Mouse (Mus musculus) limb, embryonic 11.5 days (tissue): Measurements from ENCODE around the gene Ninj2. TPM values are rescaled to one million over a fixed set of nuclear protein-coding genes. Genes with fewer than 3 reads are reported as not detected.

Experiments
- ATAC-seq: fragments of 200-750 bp; cut with Nextera tagmentation; 2 replicates; pipeline ENCODE4 v1.8.0; 2017; ENCODE audit warnings: low read depth; ENCODE audit not compliant: insufficient number of reproducible peaks, low FRiP score, low TSS enrichment
- DNase-seq: peaks from one replicate; pipeline ENCODE4 v3.0.0-alpha.2; 2015; ENCODE audit warnings: low spot score
- H3K27ac ChIP-seq: fragments of 300-500 bp; sonication (generic); replicated peaks from 2 replicates; pipeline ENCODE4 v1.5.1; 2014; ENCODE audit warnings: low read depth, mild to moderate bottlenecking, low read length
- H3K27me3 ChIP-seq: fragments of 300-500 bp; sonication (generic); 2 replicates; pipeline ENCODE4 v1.6.1; 2014; ENCODE audit warnings: mild to moderate bottlenecking, low read length, mixed read lengths; ENCODE audit not compliant: control insufficient read depth, insufficient read depth
- H3K36me3 ChIP-seq: fragments of 300-500 bp; sonication (generic); 2 replicates; pipeline ENCODE4 v1.6.1; 2014; ENCODE audit warnings: mild to moderate bottlenecking, low read length, moderate library complexity, mixed read lengths; ENCODE audit not compliant: control insufficient read depth, insufficient read depth
- H3K4me1 ChIP-seq: fragments of 300-500 bp; sonication (generic); 2 replicates; pipeline ENCODE4 v1.6.1; 2014; ENCODE audit warnings: low read length, mixed read lengths; ENCODE audit not compliant: control insufficient read depth, insufficient read depth
- H3K4me2 ChIP-seq: fragments of 300-500 bp; sonication (generic); 2 replicates; pipeline ENCODE4 v1.6.1; 2014; ENCODE audit warnings: low read depth, mild to moderate bottlenecking, moderate library complexity; ENCODE audit not compliant: severe bottlenecking
- H3K4me3 ChIP-seq: fragments of 300-500 bp; sonication (generic); 2 replicates; pipeline ENCODE4 v1.5.1; 2014; ENCODE audit warnings: low read depth, low read length
- H3K9ac ChIP-seq: fragments of 300-500 bp; sonication (generic); 2 replicates; pipeline ENCODE4 v1.6.1; 2014; ENCODE audit warnings: mild to moderate bottlenecking, low read length
- H3K9me3 ChIP-seq: fragments of 300-500 bp; sonication (generic); 2 replicates; pipeline ENCODE4 v1.6.1; 2016; ENCODE audit warnings: low read length; ENCODE audit not compliant: control insufficient read depth
- WGBS: fragments of 180-500 bp; shearing (Covaris S2); extraction: QIAGEN DNeasy Blood & Tissue Kit; methylation state at CpG from one replicate; pipeline ENCODE4 v1.1.7; 2014; 5-methylcytosine and 5-hydroxymethylcytosine counted together
- polyA plus RNA-seq: library from polyadenylated mRNA; unstranded; fragments of >200 nt; fragmentation: Nextera tagmentation; extraction: Ambion mirVana; gene quantifications from 2 replicates; pipeline ENCODE4 v1.2.1, GENCODE M21; 2014

Gene Ninj2
- polyA plus RNA-seq, 1 experiment from 2014 or later: not detected

DNA sequence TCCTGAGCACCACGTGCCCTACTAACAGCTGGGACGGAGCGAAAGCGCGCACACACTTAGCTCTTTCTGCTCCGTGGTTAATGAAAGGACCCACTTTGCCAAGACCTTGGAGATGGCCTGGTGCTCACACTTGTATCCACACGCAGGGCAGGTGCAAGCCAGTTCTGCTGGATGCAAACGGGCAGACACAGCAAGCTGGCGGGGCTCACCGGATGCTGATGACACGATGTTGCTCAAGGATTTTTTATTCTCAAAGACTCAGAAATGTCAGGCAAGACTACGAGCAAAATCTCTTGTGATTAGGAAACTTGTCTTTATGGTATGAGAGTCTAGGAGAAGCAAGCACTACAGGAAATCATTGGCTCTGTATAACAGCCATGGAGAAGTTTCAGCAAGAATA, 148.3 kb downstream of the Ninj2 start:
- no peak for DNase-seq
- Histone ChIP-seq H3K4me1 (no peaks in the 10 kb centered on the region), H3K27ac (no peak overlapping the region), H3K9me3 (no peaks in the 10 kb centered on the region), H3K4me2 (no peak overlapping the region), H3K27me3 (no peaks in the 10 kb centered on the region), H3K4me3 (no peak overlapping the region), H3K9ac (no peak overlapping the region), H3K36me3 (no peaks in the 10 kb centered on the region)
- no peak for ATAC-seq
- 89% methylated on average over 12 of the region's 12 CpGs for WGBS

DNA sequence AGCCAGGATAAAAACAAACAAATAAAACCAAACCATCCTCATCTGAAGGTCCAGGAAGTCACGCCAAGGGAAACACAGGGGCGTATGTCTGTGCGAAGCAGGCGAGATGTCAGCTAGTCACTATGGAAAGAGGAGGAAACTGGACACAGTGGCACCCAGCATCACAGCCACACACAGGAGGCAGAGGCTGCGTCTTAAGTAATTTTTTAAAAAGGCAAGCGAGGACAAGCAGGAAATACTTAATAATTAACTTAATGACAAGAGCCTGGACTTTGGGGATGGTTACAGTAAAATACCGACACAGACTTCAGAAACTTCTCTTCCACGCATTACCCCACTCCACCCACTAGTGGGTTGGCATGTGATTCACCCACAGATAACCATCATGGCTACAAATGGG, 149.4 kb downstream of the Ninj2 start:
- no peak for ATAC-seq
- no peak overlapping the region for H3K27ac ChIP-seq

DNA sequence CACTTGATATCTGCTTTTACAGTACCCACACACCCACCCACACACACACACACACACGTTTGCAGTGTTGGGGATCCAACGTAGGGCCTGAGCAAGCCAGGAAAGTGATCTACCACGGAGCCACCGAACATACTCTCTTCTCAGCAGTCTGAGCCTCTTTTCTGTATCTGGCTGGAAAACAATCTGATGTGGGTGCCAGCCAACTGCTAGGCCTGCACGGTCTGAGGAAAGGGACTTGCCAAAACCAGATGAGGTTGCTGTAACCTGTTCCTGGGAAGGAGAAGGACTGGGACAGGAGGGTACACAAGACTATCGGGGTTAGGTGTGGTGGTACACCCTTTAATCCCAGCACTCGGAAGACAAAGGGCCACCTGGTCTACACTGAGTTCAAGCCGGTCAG, 150.1 kb downstream of the Ninj2 start:
- no peak overlapping the region for H3K4me3 ChIP-seq
- WGBS: 83% methylated on average over 8 of the region's 8 CpGs
- no peaks in the 10 kb centered on the region for H3K36me3 ChIP-seq
- ATAC-seq (no peak), DNase-seq (no peak)
- H3K9ac ChIP-seq: no peak overlapping the region
- H3K27ac ChIP-seq: no peak overlapping the region
- H3K9me3 ChIP-seq: no peaks in the 10 kb centered on the region
- no peaks in the 10 kb centered on the region for H3K27me3 ChIP-seq
- H3K4me1 ChIP-seq: no peaks in the 10 kb centered on the region
- H3K4me2 ChIP-seq: no peak overlapping the region

More for the DNA sequence above, 149.4 kb downstream of the Ninj2 start:
- H3K9me3 ChIP-seq: no peaks in the 10 kb centered on the region
- H3K27me3 ChIP-seq: no peaks in the 10 kb centered on the region
- H3K9ac ChIP-seq: no peak overlapping the region
- no peaks in the 10 kb centered on the region for H3K36me3 ChIP-seq
- no peaks in the 10 kb centered on the region for H3K4me1 ChIP-seq
- 87% methylated on average over 8 of the region's 8 CpGs for WGBS
- no peak overlapping the region for H3K4me3 ChIP-seq
- DNase-seq: no peak
- H3K4me2 ChIP-seq: no peak overlapping the region

DNA sequence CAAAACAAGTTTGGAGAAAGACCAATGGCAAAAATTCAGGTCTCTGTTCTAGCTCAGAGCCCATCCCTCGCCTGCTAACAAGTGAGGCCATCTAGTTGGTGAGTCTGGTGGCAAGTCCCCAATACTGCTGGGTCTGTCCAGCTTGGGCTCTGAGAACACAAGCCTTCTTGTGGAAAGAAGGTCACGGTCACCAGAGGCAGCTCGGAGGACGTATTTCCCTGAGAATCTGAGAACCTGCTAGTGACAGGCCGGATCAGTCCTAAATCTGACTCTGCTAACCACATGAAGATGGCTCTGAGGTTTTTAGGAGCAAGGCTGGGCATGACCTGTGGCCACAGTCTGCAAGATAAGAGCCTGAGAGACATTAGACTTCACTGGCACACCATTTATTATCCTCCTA, 153.5 kb downstream of the Ninj2 start:
- H3K4me3 ChIP-seq: no peak overlapping the region
- H3K9ac ChIP-seq: no peak overlapping the region
- WGBS: 80% methylated on average over 5 of the region's 5 CpGs
- no peaks in the 10 kb centered on the region for H3K27me3 ChIP-seq
- H3K4me2 ChIP-seq: no peak overlapping the region
- no peak for DNase-seq
- H3K4me1 ChIP-seq: no peaks in the 10 kb centered on the region
- no peak for ATAC-seq
- no peaks in the 10 kb centered on the region for H3K9me3 ChIP-seq
- H3K27ac ChIP-seq: no peak overlapping the region
- no peaks in the 10 kb centered on the region for H3K36me3 ChIP-seq

DNA sequence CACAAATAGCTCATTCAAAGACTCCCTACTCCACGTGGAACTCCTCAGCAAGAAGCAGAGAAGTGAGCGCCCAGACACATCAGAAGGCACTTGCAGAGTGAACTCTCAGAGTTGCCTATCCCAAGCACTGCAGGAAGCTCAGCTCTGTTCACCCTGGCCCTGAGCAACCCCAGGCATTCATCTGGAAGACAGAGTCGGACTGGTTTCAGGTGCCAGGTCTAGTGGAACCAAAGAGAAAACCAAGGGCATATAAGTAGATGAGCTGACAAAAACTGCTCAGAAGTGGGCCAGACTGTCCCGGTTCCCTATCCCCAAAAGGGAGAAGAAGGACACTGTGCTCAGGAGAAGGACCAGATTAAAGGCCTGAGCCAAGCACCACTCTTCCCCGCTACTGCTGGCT, 156.7 kb downstream of the Ninj2 start:
- Histone ChIP-seq H3K9ac (no peak overlapping the region), H3K27me3 (no peaks in the 10 kb centered on the region), H3K4me1 (no peaks in the 10 kb centered on the region), H3K9me3 (no peaks in the 10 kb centered on the region), H3K4me2 (no peak overlapping the region), H3K27ac (no peak overlapping the region), H3K36me3 (no peaks in the 10 kb centered on the region), H3K4me3 (no peak overlapping the region)
- no peak for ATAC-seq
- 77% methylated on average over 5 of the region's 5 CpGs for WGBS
- no peak for DNase-seq

Other genes with a start within 250 kb of the Ninj2 start
- gene Erc1, start 245.2 kb upstream of the Ninj2 start, polyA plus RNA-seq: 32.5 and 35.4 TPM in 2 replicates
- gene Rad52, start 190.7 kb upstream of the Ninj2 start, polyA plus RNA-seq: 24.2 and 30.3 TPM in 2 replicates
- 61.5 and 64.6 TPM in 2 replicates for gene Wnk1, start 54.7 kb upstream of the Ninj2 start, polyA plus RNA-seq
- gene D330020A13Rik, start 201.0 kb downstream of the Ninj2 start, polyA plus RNA-seq: not detected in 2 replicates
- 0.13 and 0.19 TPM in 2 replicates for gene B4galnt3, start 201.2 kb downstream of the Ninj2 start, polyA plus RNA-seq